Mouse (Mus musculus) induced T-regulatory cell, adult 2 months (primary cell): ENCODE results near the gene Arfgef2.

Source experiments
- DNase-seq: peaks from one replicate; pipeline ENCODE4 v3.0.0-alpha.2; 2012; ENCODE audit warnings: low read depth

The Arfgef2 gene

DNA sequence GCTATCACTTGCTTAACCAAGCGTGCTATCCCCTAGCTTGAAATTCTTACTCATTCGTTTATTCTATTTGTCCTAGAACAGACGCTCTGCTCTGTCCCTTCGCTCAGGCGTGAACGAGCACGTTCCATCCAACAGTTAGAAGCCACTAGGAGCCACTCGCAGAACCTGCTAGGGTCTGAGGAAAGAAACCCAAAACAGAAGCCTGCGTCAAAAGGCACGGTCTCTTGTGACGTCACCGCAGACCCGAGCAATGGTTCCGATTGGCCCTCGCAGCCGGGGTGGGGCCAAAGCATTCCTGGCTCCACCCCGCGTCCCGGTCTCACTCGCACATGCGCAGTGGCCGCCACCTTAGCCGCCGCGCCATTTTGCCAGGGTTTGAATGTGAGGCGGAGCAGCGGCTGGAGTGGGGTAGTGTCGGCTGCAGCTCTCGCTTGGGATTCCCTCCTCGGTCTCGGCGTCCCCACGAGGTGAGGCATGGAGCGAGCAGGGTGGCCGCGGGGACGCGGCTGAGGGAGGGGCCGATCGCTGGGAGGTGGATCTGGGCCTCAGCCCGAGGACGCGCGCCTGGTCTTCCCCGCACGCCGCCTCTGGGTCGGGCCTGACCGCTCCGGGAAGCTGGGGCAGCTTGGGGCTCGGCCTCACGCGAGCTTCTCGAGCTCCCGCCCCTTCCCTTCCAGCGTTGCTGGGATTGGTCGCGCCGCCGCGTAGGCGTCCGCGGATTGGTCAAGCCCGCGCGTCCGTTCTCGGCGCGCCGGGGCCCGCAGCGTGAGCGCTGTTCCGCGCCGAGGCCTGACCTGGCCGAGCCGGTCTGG, 100.5 kb downstream of the Arfgef2 start, which contains the start of gene Cse1l:
Gene Cse1l, plus strand, starts transcription at position 330 of the 812 bp plus-strand sequence.
- DNase-seq = peak; percentile 99

DNA sequence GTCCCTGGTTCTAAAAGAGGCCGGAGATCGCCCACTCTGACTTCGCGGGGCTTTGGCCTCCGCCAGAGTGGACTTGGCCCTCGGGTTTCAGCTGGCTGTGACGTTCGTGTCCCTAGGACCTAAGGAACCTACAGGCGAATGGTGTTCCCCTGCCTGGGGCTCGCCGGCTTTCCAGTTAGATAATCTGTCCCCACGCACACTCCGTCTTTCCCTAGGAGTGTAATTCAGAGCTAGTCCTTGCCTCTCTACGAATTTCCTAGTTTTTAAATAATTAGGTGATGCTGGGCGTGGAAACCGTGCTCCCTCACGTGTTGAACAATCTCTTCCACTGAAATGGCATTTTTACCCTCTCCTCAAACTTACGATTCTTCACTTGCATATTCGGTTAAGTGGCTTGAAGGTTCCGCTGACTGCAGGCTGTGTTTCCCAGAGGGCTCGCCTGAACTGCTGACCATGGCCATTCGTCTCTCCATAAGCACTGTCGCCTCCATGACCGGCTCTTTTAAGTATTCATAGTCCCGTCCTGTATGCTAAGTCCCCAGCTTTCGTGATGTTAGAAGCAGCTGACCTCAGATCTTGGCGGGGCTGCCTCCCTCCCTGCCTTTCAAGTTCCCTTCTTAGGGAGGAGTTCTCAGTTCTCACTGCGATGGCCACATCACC, 101.3 kb downstream of the Arfgef2 start:
- peak; percentile 56 for DNase-seq

DNA sequence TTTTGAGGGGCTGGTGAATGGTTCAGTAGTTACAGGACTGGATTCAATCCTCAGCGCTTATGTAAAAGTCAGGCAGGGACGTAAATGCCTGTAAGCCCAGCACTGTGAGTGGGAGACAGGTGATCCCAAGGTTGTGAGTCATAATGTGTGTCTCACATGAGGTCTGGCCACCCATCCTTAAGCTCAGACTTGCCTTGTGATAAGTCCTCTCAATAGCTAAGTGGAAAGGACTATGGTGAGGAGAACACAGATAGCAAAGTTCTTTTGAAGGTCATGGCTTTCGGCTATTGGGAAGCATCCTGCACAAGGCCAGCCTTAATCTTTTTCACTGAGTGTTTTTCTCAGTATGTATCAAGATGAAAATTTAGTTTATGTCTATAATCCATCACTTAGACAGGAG, 104.3 kb downstream of the Arfgef2 start:
- peak; percentile 23 for DNase-seq

DNA sequence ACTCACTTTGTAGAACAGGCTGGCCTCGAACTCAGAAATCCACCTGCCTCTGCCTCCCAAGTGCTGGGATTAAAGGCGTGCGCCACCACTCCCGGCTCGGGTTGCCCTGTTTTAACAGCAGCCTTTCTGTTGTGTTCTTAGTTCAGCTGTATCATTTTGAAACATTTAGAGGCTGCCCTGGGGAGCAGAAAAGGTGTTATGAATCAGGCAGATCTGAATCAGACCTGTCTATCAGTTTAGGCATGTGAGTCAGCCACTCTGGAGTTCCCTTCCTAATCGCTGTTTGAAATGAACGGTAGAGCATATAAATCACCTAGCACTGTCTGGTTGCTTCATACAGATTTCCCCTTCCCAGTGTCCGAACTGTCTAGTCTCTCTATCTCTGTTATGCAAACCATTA, 105.1 kb downstream of the Arfgef2 start:
- DNase-seq = peak; percentile 36

DNA sequence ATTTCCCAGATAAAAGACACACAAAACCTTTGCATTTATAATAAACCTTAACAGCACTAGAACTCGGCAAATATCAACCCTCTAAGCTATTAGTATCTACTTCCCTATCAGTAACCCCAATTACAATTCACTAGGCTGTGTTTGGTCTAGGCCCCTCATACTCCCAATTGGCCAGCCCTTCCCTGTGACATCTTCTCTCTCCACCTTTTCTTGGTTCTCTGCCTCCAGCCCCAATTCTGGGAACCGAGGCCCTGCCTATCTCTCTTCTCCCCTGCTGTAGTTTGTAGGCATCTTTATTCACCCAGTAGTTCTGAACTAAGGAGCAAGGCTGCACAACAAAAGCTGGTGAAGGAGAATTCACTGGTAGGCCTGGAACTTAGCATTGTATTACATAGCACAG, 118.6 kb downstream of the Arfgef2 start:
- no peak for DNase-seq

DNA sequence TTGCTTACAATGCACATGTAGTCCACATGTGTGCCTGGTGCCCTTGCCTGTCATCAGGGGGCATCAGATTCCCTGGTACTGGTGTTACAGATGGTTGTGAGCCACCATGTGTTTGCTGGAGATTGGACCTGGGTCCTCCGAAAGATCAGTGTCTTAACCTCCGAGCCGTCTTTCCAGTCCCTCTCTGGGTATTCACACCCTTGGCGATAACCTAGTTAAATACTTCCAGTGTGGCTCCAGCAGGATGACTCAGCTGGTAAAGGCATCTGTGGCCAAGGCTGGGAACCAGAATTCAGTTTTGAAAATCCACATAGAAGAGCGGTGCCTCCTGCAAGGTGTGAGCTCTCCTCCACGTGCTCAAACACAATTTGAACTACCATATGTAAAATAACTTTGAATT, 128.6 kb downstream of the Arfgef2 start:
- DNase-seq = no peak

DNA sequence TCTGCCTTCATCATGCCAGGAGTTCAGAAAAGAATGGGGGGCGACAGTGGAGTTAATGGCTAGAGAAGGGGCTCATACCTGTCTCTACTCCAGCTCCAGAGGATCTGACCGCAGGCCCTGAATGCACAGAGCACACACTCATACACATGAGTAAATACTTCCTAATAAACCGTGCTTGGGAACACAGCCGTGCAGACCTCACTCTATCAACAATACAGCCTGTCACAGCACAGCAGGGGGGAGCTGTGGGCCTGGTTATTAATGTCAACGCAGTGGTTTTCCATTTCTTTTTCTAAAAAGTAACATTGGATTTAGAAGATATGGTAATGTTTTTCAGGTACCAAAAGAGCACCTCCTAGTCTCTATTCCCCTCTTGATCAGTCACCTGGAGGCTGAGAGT, 129.0 kb downstream of the Arfgef2 start:
- DNase-seq = no peak

DNA sequence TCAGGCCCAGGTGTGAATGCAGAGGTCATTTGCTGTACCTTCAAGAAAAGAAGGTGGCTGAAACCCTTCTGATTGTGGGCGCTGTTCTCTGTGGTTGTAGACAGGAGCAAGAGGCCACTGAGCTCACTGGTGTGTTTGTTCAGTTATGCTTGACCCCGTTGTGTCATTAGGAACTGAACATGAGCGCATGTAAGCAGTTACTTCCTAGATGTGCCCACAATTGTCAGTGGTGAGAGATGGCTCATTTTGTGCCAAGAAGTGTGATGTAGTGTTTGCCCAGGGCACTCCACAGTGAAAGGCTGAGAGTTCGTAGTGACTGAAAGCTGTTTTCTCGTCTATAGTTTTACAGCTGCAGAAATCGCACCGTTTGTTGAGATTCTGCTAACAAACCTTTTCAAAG, 130.2 kb downstream of the Arfgef2 start:
- DNase-seq = no peak

DNA sequence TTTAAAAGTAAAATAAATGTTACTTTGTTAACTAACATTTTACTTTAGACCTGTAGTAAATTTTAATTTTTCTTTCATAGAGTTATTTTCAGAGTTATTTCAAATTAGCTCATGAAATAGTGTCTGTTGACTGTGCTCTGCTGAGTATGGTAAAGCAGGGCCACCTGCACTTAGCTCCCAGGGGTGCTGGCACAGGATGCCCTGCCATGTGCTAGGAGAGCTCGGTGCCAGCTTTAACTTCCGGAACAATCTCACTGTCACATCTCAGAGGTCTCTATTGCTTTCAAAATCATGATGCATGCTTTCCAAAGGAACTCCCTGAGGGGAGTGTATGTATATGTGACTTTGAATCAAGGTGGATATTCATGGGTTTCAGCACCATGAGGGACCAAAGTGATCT, 130.8 kb downstream of the Arfgef2 start:
- DNase-seq = no peak

DNA sequence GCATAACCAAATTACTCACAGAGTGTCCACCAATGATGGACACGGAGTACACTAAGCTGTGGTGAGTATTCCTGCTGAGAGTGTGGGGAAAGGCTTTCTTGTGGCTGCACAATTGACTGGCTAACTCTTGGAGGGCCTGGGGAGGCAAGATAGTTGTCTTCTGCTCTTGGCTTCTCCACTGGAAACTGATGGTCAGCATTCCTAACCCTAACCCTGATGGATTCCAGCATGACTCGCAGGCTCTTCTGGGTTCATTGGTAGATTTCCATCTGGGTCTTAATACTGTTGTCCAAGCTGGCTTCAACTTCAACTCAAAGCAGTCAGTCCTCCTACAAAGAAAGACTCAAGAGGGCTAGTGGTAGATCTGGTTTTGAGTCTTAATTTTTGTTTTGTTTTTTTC, 137.8 kb downstream of the Arfgef2 start:
- DNase-seq = no peak

DNA sequence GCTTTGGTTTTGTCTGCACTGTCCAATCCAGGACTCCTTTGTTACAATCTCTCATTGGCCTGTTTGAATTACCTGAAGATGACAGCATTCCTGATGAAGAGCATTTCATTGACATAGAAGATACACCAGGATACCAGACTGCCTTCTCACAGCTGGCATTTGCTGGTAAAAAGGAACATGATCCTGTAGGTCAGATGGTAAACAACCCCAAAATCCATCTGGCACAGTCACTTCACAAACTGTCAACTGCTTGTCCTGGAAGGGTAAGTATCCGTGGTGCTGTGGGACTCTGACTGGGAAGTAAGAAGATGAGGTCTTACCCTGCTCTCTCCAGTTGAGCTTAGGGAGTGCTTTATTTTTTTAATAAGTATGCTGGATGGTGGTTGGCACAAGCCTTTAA, 139.0 kb downstream of the Arfgef2 start:
- no peak for DNase-seq

DNA sequence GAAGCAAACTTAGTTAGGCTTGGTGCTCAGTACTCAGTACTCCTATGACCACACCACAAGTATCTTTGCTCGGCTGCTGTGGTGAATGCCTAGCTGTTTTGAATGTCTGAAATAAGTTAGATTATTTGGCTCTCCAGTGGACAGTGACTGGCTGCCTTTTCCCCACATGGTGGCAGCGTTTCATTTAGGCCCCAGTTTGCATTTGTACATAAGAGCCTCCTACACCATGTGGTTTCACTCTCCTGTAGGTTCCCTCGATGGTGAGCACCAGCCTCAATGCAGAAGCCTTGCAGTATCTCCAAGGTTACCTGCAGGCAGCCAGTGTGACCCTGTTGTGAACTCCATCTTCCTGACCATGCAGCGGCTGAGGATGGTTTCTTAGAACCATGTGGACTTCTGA, 140.1 kb downstream of the Arfgef2 start:
- DNase-seq = peak; percentile 36
